Mouse (Mus musculus): ENCODE results near the gene Adar. TPM values are rescaled to one million over a fixed set of nuclear protein-coding genes. Genes with fewer than 3 reads are reported as not detected.
A peak's percentile ranks its signal among the peaks of the same experiment; 100 is the strongest.
"Not testable (repeated sequence)": the region's sequence is repeated elsewhere in the genome, so short reads cannot be mapped to it uniquely, and the experiment has no call there.

Adar gene
- polyA plus RNA-seq, 1 experiment from 2014 or later: 39.0 TPM

DNA sequence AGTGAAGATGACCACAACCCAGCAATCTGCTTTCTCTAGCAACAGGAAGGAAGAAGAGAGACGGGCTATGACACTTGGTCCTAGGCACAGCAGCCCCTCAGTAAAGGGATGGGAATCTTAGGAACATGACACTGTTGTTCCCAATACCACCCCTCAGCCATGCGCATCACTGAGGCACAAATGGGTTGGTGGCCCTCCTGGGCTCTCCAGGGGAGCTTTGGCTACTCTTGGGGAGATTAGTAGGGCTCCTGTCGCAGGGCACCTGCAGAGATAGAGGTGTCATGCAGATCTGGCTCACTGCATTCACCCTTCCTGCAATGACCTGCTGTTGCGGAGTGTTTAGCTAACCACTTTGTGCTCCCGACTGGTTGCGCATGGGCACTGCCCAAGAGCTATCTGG lies 71.5 kb downstream of the Adar start:
- H3K27me3 ChIP-seq: no peaks in the 10 kb centered on the region
- POLR2A ChIA-PET: interaction anchor here (0.6 kb wide), 1 partner anchor 1514 kb away, joined by 3 read pairs; no protein-coding TSS in a partner anchor
- in situ Hi-C loops (cut with MboI; ENCODE audit: low pct_unique_long_range_greater_than_20kb): loop anchor here (5.0 kb wide), 2 partner anchors 66 to 291 kb away; no protein-coding TSS in a partner anchor
- CTCF ChIA-PET: interaction anchor here (0.8 to 4.5 kb wide), 8 partner anchors 9 to 178 kb away, joined by 3 to 58 read pairs (median 10); partner anchors contain the start of genes Atp8b2 and Ube2q1
- DNase-seq (ENCODE audit: low read depth, low spot score) (no peak), ATAC-seq (no peak)
- no peak for TF ChIP-seq CTCF (IDR thresholded peaks at IDR 0.05)

DNA sequence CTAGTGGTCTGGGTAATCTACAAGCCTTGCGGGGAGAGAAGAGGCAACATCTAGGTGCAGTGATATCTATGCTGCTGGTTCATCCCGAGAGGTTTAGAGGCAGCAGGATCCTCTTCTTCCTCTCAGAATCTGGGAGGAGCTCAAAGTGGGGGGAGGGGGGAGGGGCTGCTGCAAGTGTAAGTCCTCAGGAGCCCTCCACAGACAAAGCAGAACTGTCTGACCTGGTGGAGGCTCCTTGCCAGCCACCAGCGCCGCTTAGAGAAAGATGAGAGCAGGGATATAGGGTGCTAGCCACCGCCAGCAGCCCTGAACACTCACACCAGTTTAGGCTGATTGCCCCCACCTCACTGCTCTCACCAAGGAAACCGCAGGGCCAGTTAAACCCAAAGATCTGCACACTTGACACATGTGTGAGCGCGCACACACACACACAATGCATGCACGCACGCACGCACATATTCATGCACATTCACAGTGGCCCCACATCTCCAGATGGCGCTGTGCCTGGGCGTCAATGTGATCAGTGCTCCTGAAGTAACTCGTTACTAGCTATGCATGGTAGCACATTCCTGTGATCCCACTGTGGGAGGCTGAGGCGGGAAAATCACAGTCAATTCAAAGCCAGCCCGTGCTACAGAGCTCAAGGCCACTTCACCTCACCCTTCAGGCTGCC lies 74.0 kb downstream of the Adar start:
- CTCF ChIA-PET: interaction anchor here (1.1 to 1.9 kb wide), 2 partner anchors 22 to 69 kb away, joined by 3 to 4 read pairs; no protein-coding TSS in a partner anchor
- no peak for ATAC-seq
- TF ChIP-seq CTCF (IDR thresholded peaks at IDR 0.05): no peak
- H3K27me3 ChIP-seq: no peaks in the 10 kb centered on the region
- in situ Hi-C loops (cut with MboI; ENCODE audit: low pct_unique_long_range_greater_than_20kb): loop anchor here (5.0 kb wide), 2 partner anchors 63 to 288 kb away; no protein-coding TSS in a partner anchor
- POLR2A ChIA-PET: interaction anchor here (0.5 kb wide), 1 partner anchor 291 kb away, joined by 3 read pairs; no protein-coding TSS in a partner anchor
- DNase-seq (ENCODE audit: low read depth, low spot score): no peak

DNA sequence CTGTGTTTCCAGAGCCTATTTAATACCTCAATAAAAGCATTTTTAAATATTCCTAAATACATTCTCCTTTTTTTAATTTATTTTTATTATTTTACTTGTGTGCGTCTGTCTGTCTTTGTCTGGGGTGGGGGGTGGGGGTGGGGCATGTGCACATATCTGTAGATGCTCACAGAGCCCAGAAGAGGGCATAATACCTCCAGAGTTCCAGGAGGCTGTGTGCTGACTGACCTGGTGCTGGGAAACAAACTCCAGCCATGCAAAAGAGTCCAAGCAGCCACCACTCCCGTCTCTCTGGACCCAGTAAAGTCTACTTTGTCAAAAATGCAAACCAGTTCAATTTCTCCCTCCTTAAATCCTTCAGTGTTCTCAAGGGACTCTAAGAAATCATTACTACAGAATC lies 79.8 kb downstream of the Adar start:
- CTCF ChIA-PET: interaction anchor here (0.8 to 1.2 kb wide), 2 partner anchors 9 to 64 kb away, joined by 3 read pairs; no protein-coding TSS in a partner anchor
- POLR2A ChIA-PET: no interaction called here
- no peaks in the 10 kb centered on the region for H3K27me3 ChIP-seq
- in situ Hi-C loops (cut with MboI; ENCODE audit: low pct_unique_long_range_greater_than_20kb): no loop called here
- TF ChIP-seq CTCF (IDR thresholded peaks at IDR 0.05): no peak
- ATAC-seq: no peak
- no peak for DNase-seq (ENCODE audit: low read depth, low spot score)

DNA sequence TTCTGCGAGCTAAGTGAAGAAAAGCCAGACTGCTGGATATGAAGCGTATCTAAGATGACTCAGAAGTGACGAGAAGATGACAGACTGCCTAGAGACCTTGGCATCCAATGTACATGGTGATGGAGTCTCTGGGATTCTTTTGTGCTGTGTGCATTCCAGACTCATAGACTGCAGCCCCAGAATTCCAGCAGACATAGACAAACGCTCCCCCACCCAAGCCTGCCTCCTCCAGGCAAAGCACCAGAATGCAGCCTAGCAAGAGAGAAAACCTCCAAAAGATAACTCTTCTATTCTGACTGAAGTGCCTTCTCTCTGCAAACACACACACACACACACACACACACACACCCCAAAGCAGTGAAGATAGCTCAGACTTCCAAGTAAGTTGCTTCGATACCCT lies 80.9 kb downstream of the Adar start:
- no peaks in the 10 kb centered on the region for H3K27me3 ChIP-seq
- ChIA-PET CTCF (interaction anchor here (1.2 to 1.5 kb wide), 4 partner anchors 9 to 63 kb away, joined by 3 to 7 read pairs (median 4); no protein-coding TSS in a partner anchor), POLR2A (no interaction called here)
- in situ Hi-C loops (cut with MboI; ENCODE audit: low pct_unique_long_range_greater_than_20kb): no loop called here
- DNase-seq (ENCODE audit: low read depth, low spot score): no peak
- peak; percentile 39 for ATAC-seq
- peak; percentile 72 for TF ChIP-seq CTCF (IDR thresholded peaks at IDR 0.05)

DNA sequence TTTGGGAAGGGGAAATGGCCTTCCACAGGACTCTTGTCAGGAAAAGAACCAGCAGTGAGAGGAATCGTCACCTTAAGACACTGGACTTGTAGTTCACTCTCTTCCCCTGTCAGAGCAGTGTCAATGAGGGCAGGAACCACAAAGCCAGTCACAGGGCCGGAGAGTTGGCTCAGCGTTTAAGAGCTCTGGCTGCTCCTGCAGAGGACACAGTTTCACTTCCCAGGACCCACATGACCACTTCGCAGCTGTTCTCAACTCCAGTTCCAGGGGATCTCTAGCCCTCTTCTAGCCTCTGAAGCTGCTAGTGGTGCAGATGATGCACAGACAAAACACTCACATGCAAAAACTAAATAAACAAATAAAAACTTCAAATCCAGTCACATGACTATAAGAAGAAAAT lies 81.5 kb downstream of the Adar start:
- DNase-seq (ENCODE audit: low read depth, low spot score) (no peak), ATAC-seq (no peak)
- ChIA-PET POLR2A (no interaction called here), CTCF (interaction anchor here (1.2 to 1.5 kb wide), 4 partner anchors 10 to 62 kb away, joined by 3 to 7 read pairs (median 4); no protein-coding TSS in a partner anchor)
- TF ChIP-seq CTCF (IDR thresholded peaks at IDR 0.05): no peak
- in situ Hi-C loops (cut with MboI; ENCODE audit: low pct_unique_long_range_greater_than_20kb): no loop called here
- H3K27me3 ChIP-seq: no peaks in the 10 kb centered on the region

DNA sequence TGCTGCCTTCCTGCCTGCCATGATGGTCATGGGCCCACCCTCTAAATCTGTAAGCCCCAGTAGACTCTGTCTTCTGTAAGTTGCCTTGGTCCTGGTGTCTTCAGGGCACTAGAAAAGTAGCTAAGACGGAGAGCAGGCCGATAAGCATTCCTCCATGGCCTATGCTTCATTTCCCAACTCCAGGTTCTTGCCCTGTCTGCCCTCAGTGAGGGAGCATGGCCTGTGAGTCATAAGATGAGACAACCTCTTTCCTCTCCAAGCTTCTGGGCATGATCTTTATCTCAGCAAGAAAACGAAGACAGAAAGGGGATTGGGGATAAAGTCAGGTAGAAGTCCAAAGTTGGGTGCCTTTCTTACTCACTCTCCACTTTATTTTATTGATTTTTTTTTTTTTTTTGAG lies 83.7 kb downstream of the Adar start:
- POLR2A ChIA-PET: no interaction called here
- no peak for DNase-seq (ENCODE audit: low read depth, low spot score)
- TF ChIP-seq CTCF (IDR thresholded peaks at IDR 0.05): no peak

DNA sequence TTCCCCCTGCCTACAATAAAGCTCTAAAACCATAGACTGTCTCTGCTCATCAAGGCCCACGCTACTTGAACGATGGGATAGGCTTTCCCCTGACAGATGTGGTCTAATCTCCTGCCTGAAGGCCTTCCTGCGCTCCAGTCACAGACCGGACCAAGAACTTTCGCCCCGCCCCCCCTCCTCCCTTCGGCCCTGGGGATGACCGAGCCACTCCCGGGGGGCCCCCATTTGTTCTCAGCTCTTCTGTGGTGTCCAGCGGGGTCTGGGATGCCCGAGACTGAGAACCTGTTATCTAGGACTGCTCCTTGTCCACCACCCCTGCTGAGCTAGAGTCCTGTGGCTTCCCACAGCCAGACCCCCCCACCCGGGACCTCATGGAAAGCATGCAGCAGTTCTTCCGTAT lies 84.7 kb downstream of the Adar start:
- ChIA-PET POLR2A (no interaction called here), CTCF (interaction anchor here (1.3 to 1.8 kb wide), 3 partner anchors 12 to 17 kb away, joined by 3 to 7 read pairs (median 3); no protein-coding TSS in a partner anchor)
- DNase-seq (ENCODE audit: low read depth, low spot score) (no peak), ATAC-seq (no peak)
- in situ Hi-C loops (cut with MboI; ENCODE audit: low pct_unique_long_range_greater_than_20kb): no loop called here
- peaks cover 4% of the 10 kb centered on the region for H3K27me3 ChIP-seq
- no peak for TF ChIP-seq CTCF (IDR thresholded peaks at IDR 0.05)

More for the DNA sequence above, 83.7 kb downstream of the Adar start:
- CTCF ChIA-PET: interaction anchor here (0.8 to 1.4 kb wide), 4 partner anchors 9 to 18 kb away, joined by 3 to 4 read pairs (median 3); no protein-coding TSS in a partner anchor
- ATAC-seq: no peak
- in situ Hi-C loops (cut with MboI; ENCODE audit: low pct_unique_long_range_greater_than_20kb): no loop called here
- no peaks in the 10 kb centered on the region for H3K27me3 ChIP-seq

DNA sequence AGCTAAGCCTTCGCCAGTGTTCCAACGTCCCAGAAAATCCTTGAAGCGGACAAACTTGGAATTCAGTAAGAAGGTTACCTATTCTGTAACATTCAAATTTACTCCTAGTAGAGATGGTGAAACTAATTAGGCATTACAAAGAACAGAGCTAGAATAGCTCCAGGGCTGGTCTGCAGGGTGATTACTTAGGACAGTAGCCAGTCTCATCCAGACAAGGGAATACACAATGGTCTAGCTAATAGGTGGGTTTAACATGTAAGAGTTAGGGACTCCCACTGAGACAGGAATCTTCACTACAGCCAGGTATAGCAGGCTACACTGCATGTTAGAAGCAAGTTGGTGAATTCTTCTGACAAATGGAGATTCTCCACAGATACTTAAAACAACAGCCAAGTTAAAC lies 85.3 kb downstream of the Adar start:
- in situ Hi-C loops (cut with MboI; ENCODE audit: low pct_unique_long_range_greater_than_20kb); DNase-seq (ENCODE audit: low read depth, low spot score); H3K27me3 ChIP-seq; POLR2A ChIA-PET; ATAC-seq: not testable (repeated sequence)
- CTCF ChIA-PET: interaction anchor here (1.3 to 1.8 kb wide), 5 partner anchors 11 to 86 kb away, joined by 3 to 7 read pairs (median 3); no protein-coding TSS in a partner anchor

DNA sequence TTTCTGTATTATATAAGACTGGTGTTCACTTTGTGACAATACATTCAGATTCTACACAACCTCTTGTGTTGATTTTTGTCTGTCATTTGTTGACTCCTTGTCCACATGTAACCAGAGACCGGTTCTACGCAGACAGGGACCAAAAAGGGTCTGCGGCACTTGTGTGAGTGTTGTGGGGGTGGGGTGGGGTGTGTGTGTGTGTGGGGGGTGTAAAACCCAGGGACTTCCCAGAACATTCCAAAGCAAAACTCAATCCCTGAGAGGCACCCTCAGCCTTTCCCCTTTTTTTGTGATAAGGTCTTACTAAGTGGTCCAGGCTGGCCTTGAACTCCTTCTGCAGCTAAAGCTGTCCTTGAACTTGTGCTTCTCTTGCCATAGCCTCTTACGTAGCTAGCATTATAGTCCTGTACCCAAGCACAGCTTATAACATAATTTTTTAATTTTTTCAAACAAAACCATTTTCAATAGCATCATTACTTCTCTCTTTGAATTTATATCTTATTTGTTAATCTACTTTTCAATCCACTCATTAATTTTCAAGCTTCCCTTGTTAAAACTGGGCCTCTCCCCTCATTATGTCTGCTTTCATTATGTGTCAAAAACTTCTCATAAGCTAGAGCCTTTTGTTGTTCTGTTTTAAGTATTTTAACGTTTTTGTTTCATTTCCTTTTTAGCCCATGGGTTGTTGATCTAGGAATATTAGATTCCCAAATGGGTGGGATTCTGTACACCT lies 86.1 kb downstream of the Adar start:
- in situ Hi-C loops (cut with MboI; ENCODE audit: low pct_unique_long_range_greater_than_20kb): no loop called here
- H3K27me3 ChIP-seq: peaks cover 8% of the 10 kb centered on the region
- ATAC-seq (no peak), DNase-seq (ENCODE audit: low read depth, low spot score) (no peak)
- CTCF ChIA-PET: interaction anchor here (1.4 to 2.6 kb wide), 4 partner anchors 10 to 87 kb away, joined by 3 to 8 read pairs (median 6); no protein-coding TSS in a partner anchor
- TF ChIP-seq CTCF (IDR thresholded peaks at IDR 0.05): no peak
- POLR2A ChIA-PET: no interaction called here

DNA sequence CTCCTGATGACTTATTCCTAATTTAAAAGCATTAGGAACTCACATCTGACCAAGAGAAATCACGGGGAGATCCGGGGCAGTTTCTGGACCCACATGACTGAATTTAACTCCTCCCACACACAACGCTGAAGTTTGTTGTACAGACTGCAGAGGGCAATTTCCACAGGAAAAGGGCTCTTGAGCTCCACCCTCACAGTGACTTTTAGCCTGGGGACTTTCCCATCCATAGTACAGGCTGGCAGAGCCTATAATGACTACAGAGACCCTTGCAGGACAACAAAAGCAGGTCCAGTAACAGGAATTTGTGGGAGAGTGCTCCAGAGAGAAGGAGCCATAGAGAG lies 86.7 kb downstream of the Adar start:
- no peak for TF ChIP-seq CTCF (IDR thresholded peaks at IDR 0.05)
- ATAC-seq: no peak
- ChIA-PET CTCF (interaction anchor here (1.2 to 2.6 kb wide), 3 partner anchors 9 to 17 kb away, joined by 3 to 8 read pairs (median 4); no protein-coding TSS in a partner anchor), POLR2A (no interaction called here)
- peaks cover 8% of the 10 kb centered on the region for H3K27me3 ChIP-seq
- in situ Hi-C loops (cut with MboI; ENCODE audit: low pct_unique_long_range_greater_than_20kb): no loop called here
- DNase-seq (ENCODE audit: low read depth, low spot score): no peak
